Mouse (Mus musculus) hindbrain, postnatal 0 days (tissue): Measurements from ENCODE around the gene Sema4c. TPM values are rescaled to one million over a fixed set of nuclear protein-coding genes. Genes with fewer than 3 reads are reported as not detected.

Experiments
- ATAC-seq: fragments of 200-750 bp; cut with Nextera tagmentation; 2 replicates; pipeline ENCODE4 v1.8.0; 2017; ENCODE audit warnings: mild to moderate bottlenecking, moderate TSS enrichment, moderate library complexity
- DNase-seq: peaks from one replicate; pipeline ENCODE4 v3.0.0-alpha.2; 2015; ENCODE audit warnings: low spot score
- H3K27ac ChIP-seq: fragments of 300-500 bp; sonication (generic); 2 replicates; pipeline ENCODE4 v1.5.1; 2014; ENCODE audit warnings: mild to moderate bottlenecking
- H3K27me3 ChIP-seq: fragments of 300-500 bp; sonication (generic); 2 replicates; pipeline ENCODE4 v1.6.1; 2014; ENCODE audit warnings: low read length, mixed read lengths; ENCODE audit not compliant: insufficient read depth
- H3K36me3 ChIP-seq: fragments of 300-500 bp; sonication (generic); 2 replicates; pipeline ENCODE4 v1.6.1; 2014; ENCODE audit warnings: low read length, mixed read lengths; ENCODE audit not compliant: insufficient read depth
- H3K4me1 ChIP-seq: fragments of 300-500 bp; sonication (generic); 2 replicates; pipeline ENCODE4 v1.6.1; 2014; ENCODE audit warnings: antibody characterized with exemption, low read length, mixed read lengths; ENCODE audit not compliant: insufficient read depth
- H3K4me2 ChIP-seq: fragments of 300-500 bp; sonication (generic); 2 replicates; pipeline ENCODE4 v1.6.1; 2014; ENCODE audit warnings: low read depth, mild to moderate bottlenecking, low read length, moderate library complexity, mixed read lengths
- H3K4me3 ChIP-seq: fragments of 300-500 bp; sonication (generic); 2 replicates; pipeline ENCODE4 v1.5.1; 2014; ENCODE audit warnings: low read length
- H3K9ac ChIP-seq: fragments of 300-500 bp; sonication (generic); replicated peaks from 2 replicates; pipeline ENCODE4 v1.6.1; 2014; ENCODE audit warnings: mild to moderate bottlenecking, low read length, moderate library complexity, mixed read lengths
- H3K9me3 ChIP-seq: fragments of 300-500 bp; sonication (generic); 2 replicates; pipeline ENCODE4 v1.6.1; 2016; ENCODE audit warnings: low read length, mixed read lengths
- CTCF ChIP-seq: IDR thresholded peaks from 2 replicates; pipeline ENCODE4 v1.5.1; 2016; ENCODE audit warnings: antibody characterized with exemption, control low read depth, low read depth
- WGBS: fragments of 180-500 bp; shearing (Covaris S2); extraction: QIAGEN DNeasy Blood & Tissue Kit; methylation state at CpG from one replicate; pipeline ENCODE4 v1.1.7; 2014; 5-methylcytosine and 5-hydroxymethylcytosine counted together
- polyA plus RNA-seq: library from polyadenylated mRNA; unstranded; fragments of >200 nt; fragmentation: Nextera tagmentation; extraction: Ambion mirVana; gene quantifications from 2 replicates; pipeline ENCODE4 v1.2.1, GENCODE M21; 2015
- total RNA-seq: library from RNA; depleted of rRNA; stranded (reverse); fragments of >200 nt; gene quantifications from 2 replicates; pipeline ENCODE4 v1.2.3, GENCODE M21; 2014

Sema4c gene
- total and polyA plus RNA-seq, 2 experiments from 2014 or later = 14.4 to 32.3 TPM

DNA sequence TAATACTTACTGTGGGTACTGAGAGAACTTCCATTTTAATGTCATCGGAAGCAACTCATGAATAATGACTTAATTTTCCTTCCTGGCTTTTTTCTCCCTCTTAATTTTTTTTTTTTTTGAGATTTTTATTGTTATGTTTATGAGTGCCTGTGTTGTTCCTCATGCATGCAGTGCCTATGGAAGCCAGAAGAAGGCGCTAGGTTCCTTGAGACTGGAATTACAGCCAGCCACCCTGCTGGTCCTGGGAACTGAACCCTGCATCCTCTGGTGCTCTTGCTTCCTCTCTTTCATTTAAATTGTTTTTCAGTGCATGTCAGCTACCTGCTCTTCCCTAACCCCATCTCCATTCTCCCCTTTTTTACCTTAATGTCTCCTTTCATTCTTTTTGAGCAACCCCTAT, 44.4 kb downstream of the Sema4c start:
- Histone ChIP-seq H3K36me3 (0 out of 2 replicates have a peak, but pooled peaks cover 2% of the 10 kb centered on the region), H3K9me3 (no peaks in the 10 kb centered on the region), H3K9ac (no peak overlapping the region), H3K4me2 (peak overlapping the region; percentile 87), H3K27me3 (no peaks in the 10 kb centered on the region), H3K4me3 (peak overlapping the region; percentile 93), H3K27ac (no peak overlapping the region), H3K4me1 (peaks cover 20% of the 10 kb centered on the region)
- ATAC-seq (no peak), DNase-seq (peak; percentile 74)
- 17% methylated on average over 2 of the region's 2 CpGs for WGBS
- peak; percentile 74 for TF ChIP-seq CTCF

- Histone ChIP-seq H3K4me1 (peaks cover 20% of the 10 kb centered on the region), H3K4me3 (peak overlapping the region; percentile 93), H3K4me2 (peak overlapping the region; percentile 87), H3K9ac (peak overlapping the region; percentile 83), H3K36me3 (no peaks in the 10 kb centered on the region), H3K9me3 (no peaks in the 10 kb centered on the region), H3K27me3 (no peaks in the 10 kb centered on the region), H3K27ac (peak overlapping the region; percentile 97; the same call in 1 of the 2 replicates)
- ATAC-seq = no peak
- peak; percentile 52 for DNase-seq
- TF ChIP-seq CTCF = no peak
- WGBS = 5% methylated on average over 1 of the region's 1 CpGs
These were observed 44.8 kb downstream of the Sema4c start for GRCm38 (mm10) chr1:36513310-36513709.

- TF ChIP-seq CTCF = no peak
- Histone ChIP-seq H3K36me3 (peaks cover under 1% of the 10 kb centered on the region; the same call in 1 of the 2 replicates), H3K4me2 (peak overlapping the region; percentile 87), H3K27me3 (no peaks in the 10 kb centered on the region), H3K9ac (peak overlapping the region; percentile 83), H3K4me3 (peak overlapping the region; percentile 93), H3K9me3 (no peaks in the 10 kb centered on the region), H3K4me1 (peaks cover 20% of the 10 kb centered on the region), H3K27ac (peak overlapping the region; percentile 97)
- under 1% methylated on average over 16 of the region's 16 CpGs for WGBS
- ATAC-seq (no peak), DNase-seq (no peak)
These were observed 45.2 kb downstream of the Sema4c start for GRCm38 (mm10) chr1:36512966-36513280.

DNA sequence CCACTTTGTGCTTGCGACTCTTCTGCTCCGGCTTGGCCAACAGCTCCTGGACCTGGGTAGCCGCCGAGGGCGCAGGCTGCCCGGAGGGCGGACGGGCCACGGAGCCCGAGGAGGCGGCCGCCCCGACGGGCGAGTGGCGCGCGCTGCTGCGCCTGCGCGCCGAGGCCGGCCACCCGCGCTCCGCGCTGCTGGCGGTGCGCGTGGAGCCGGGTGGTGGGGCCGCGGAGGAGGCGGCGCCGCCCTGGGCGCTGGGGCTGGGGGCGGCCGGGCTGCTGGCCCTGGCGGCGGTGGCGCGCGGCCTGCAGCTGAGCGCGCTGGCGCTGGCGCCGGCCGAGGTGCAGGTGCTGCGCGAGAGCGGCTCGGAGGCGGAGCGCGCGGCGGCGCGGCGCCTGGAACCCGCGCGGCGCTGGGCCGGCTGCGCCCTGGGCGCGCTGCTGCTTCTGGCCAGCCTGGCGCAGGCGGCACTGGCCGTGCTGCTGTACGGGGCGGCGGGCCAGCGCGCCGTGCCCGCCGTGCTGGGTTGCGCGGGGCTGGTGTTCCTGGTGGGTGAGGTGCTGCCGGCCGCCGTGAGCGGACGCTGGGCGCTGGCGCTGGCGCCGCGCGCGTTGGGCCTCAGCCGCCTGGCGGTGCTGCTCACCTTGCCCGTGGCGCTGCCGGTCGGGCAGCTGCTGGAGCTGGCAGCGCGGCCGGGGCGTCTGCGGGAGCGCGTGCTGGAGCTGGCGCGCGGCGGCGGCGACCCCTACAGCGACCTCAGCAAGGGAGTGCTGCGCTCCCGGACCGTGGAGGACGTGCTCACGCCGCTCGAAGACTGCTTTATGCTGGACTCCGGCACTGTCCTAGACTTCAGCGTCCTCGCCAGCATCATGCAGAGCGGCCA, 45.8 kb downstream of the Sema4c start:
- peak overlapping the region; percentile 83 for H3K9ac ChIP-seq
- H3K4me2 ChIP-seq = peak overlapping the region; percentile 87
- no peaks in the 10 kb centered on the region for H3K27me3 ChIP-seq
- peak overlapping the region; percentile 97 for H3K27ac ChIP-seq
- peak overlapping the region; percentile 93 for H3K4me3 ChIP-seq
- TF ChIP-seq CTCF = no peak
- under 1% methylated on average over 83 of the region's 126 CpGs for WGBS
- peaks cover 20% of the 10 kb centered on the region for H3K4me1 ChIP-seq
- peaks cover 6% of the 10 kb centered on the region; the same call in 1 of the 2 replicates for H3K36me3 ChIP-seq
- ATAC-seq = peak; percentile 67
- H3K9me3 ChIP-seq = no peaks in the 10 kb centered on the region
- peak; percentile 75 for DNase-seq

GRCm38 (mm10) chr1:36511289-36512021, 46.7 kb downstream of the Sema4c start, which contains the start of gene Cnnm3:
Gene Cnnm3, plus strand, starts transcription at chr1:36511867.
- WGBS = 1% methylated on average over 50 of the region's 51 CpGs
- H3K36me3 ChIP-seq = peaks cover 9% of the 10 kb centered on the region; the same call in 1 of the 2 replicates

DNA sequence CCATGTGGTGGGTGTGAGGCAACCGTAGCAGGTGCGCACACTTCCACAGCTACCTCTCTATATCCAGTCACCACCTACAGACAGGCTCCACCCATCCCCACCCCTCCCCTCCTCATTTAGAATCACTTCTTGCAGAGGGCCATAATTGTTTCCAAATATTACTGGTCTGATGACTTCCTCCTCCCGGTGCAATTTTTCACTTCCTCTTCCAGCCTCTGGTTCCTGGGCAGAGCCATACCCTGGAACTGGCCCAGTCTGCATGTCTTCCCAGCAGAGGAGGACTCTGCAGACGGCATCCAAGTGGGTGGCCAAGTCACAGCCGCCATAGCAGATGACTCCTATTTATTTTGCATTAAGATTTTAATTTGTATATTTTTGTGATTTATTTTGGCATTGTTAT, 49.9 kb downstream of the Sema4c start:
- 80% methylated on average over 5 of the region's 5 CpGs for WGBS
- Histone ChIP-seq H3K4me3 (no peak overlapping the region), H3K27ac (no peak overlapping the region), H3K4me1 (peaks cover 2% of the 10 kb centered on the region; the same call in 1 of the 2 replicates), H3K9me3 (no peaks in the 10 kb centered on the region), H3K9ac (no peak overlapping the region), H3K4me2 (no peak overlapping the region), H3K27me3 (no peaks in the 10 kb centered on the region), H3K36me3 (peaks cover 9% of the 10 kb centered on the region; the same call in 1 of the 2 replicates)
- TF ChIP-seq CTCF = no peak
- DNase-seq (no peak), ATAC-seq (no peak)

More at GRCm38 (mm10) chr1:36511289-36512021, 46.7 kb downstream of the Sema4c start, which contains the start of gene Cnnm3:
- Histone ChIP-seq H3K9ac (peak within 1 kb of the TSS; percentile 83), H3K27ac (peak within 1 kb of the TSS; percentile 97), H3K9me3 (no peaks in the 10 kb centered on the region), H3K4me3 (peak within 1 kb of the TSS; percentile 93), H3K4me2 (peak within 1 kb of the TSS; percentile 87), H3K4me1 (peaks cover 20% of the 10 kb centered on the region), H3K27me3 (no peaks in the 10 kb centered on the region)
- DNase-seq = peak; percentile 98
- TF ChIP-seq CTCF = peak; percentile 62
- ATAC-seq = peak; percentile 97
